Mouse (Mus musculus) large intestine, adult 2 months (tissue): Measurements from ENCODE around the gene Kcna2. TPM values are rescaled to one million over a fixed set of nuclear protein-coding genes. Genes with fewer than 3 reads are reported as not detected.

ENCODE experiments used
- DNase-seq: peaks from one replicate; pipeline ENCODE4 v3.0.0-alpha.2; 2012; ENCODE audit warnings: low read depth, low spot score
- WGBS: fragments of 180-500 bp; shearing (Covaris S2); methylation state at CpG from one replicate; pipeline ENCODE4 v1.1.7; 2018; 5-methylcytosine and 5-hydroxymethylcytosine counted together
- polyA plus RNA-seq: library from polyadenylated mRNA; depleted of rRNA; stranded (reverse); fragments of >200 nt; gene quantifications from 2 replicates; pipeline ENCODE4 v1.2.3, GENCODE M21; 2012; rRNA removed

Gene Kcna2
- polyA plus RNA-seq, result 0.71 and 0.99 TPM in 2 replicates

DNA sequence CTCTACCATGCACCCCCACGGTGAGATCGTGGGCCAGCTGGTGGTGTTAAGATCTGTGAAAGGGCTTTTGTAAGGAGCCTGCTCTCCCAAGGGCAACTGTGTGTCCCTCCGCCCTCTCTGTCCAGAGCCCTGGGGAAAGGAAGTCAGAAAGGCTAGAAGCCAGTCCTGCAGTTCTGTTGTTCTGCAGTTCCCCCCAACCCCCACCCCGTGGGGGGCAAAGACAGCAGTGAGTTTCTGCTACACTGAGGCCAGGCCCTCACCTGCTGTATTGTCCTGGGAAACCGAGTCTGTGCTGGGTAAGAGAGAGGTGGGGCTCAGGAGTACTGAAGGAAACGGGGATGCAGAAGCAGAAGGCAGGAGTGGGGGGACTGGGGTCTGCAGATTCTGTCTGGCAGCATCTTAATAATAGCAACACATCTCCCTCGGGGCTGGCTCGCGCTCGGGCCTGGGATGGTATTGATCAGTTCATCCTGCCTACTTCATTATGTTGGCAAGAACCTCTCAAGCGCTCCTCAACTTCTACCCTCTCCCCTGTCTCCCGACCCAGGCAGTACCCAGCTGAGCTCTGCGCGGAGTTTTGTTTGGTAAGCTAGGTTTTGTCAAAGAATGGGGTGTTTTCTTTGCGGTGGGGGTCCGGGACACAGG is at the start of gene Kcna2:
Gene Kcna2 (plus strand): TSS at position 336 of the 645 bp plus-strand sequence.
- no peak for DNase-seq
- 7% methylated on average over 16 of the region's 16 CpGs for WGBS

DNA sequence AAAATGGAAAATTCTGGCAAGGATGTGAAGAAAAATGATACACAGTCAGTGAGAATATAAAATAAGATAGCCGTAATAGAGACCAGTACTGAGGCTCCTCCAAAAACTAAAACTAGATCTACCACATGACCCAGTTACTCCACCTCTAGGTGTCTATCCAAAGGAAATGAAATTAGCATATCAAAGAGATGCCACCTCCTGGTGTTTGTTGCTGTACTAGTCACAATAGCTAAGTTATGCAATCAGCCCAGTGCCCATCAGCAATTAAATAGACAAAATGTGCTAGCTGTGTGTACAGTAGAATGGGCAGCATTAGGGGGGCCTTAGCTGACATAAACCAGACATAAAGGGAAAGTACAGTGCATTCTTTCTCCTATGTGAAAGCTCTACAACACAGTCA is 39.5 kb upstream of the Kcna2 start:
- DNase-seq, result no peak

GRCm38 (mm10) chr3:107062771-107063170 is 38.2 kb upstream of the Kcna2 start:
- 33% methylated on average over 1 of the region's 1 CpGs for WGBS
- DNase-seq, result no peak

More for the DNA sequence above, 39.5 kb upstream of the Kcna2 start:
- 94% methylated on average over 1 of the region's 1 CpGs for WGBS

DNA sequence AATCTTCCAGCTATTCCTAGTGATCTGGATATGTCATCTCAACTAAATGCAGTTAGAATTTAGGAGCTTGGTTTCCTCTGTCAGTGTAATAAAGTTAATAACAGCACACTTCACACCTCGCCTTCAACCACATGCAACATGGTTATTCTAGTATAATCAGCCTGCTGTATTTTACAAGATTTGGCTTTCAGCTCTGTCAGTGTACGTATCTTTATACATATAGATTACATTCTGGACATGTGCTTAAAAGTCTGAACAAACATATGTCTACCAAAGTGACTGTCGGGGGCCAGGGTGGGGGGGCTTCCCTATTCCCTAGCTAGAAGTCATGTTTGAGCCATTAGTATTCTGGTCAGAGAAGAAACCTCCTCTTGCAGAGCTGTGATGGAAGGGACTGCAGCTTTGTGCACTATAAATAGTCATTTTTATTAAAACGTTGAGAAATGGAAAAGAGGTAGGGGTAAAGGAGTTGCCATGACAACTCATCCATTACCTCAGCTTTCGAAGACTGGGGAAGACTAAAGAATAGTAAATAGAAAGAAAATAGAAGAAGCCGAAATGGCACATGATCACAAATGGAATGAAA is 35.3 kb upstream of the Kcna2 start:
- no peak for DNase-seq
- WGBS, result 68% methylated on average over 6 of the region's 6 CpGs

DNA sequence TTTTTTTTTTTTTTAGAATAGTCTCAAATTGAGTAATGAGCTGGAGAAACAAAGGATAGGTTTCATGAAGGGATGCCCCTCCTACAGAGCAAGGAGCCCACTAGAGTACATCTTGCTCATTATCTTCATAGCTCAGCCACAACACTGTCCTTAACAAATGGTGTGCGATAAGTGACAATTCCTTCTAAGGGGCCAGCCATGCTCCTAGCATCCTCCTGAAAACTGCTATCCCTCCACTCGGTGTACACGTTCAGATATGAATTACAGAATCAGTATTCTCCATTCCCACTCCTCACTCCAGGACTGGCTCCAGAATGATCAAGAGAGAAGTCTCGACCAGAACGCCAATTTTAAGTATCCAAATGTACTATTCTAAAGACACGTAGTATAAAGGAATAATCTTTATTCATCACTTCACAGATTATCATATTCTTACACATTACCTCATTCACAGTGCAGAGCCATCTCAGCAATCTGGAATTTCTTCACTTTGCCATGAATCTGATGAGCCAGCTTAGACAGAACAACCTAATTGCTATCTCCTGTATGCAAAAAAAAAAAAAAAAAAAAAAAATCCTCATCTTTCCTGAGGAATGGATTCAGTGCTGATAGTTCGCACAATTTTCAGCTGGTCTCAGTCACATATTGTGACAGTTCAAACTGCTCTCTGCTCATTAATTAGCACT is 34.6 kb upstream of the Kcna2 start:
- no peak for DNase-seq
- 82% methylated on average over 7 of the region's 7 CpGs for WGBS

DNA sequence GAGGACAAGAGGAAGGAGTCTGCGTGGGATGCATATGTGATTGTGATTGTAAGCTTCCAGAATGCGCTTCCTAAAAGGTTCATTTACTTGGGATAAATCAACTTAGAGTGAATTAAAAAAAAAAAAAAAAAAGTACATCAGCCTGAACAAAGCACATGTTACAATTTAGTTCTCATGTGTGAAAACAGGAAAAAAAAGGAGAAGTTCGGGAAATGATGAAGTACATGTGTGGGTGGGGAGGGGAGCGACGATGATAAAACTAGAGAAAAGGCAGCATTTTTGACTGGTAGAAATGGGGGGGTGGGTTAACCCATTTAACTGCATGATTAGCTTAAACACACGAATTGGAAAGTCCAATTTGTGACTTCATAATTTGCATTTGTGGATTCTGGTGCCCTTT is 33.7 kb upstream of the Kcna2 start:
- WGBS, result 73% methylated on average over 6 of the region's 6 CpGs
- no peak for DNase-seq

- WGBS, result 56% methylated on average over 2 of the region's 2 CpGs
- DNase-seq, result no peak
These were observed 27.1 kb upstream of the Kcna2 start for GRCm38 (mm10) chr3:107073863-107074262.

DNA sequence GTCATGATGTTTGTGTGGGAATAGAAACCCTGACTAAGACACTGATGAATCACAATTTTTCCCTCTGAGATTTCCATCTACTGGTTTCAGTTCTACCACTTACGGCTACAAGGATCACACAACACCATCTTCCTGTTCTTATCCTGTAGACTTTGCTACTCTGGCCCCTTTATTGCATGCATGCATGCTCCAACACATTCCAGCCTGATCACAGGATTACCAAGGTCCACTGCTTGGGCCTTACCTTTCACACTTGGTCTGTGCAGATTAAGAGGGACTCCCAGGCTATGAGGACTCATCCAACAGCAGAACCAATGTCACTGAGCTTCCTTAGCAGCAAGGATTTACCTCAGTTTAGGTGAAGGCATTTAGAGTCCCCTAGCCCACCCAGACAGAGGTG is 25.2 kb upstream of the Kcna2 start:
- 40% methylated on average over 1 of the region's 1 CpGs for WGBS
- no peak for DNase-seq

- no peak for DNase-seq
- 56% methylated on average over 3 of the region's 3 CpGs for WGBS
These were observed 24.3 kb upstream of the Kcna2 start for GRCm38 (mm10) chr3:107076658-107077057.

GRCm38 (mm10) chr3:107077101-107077500 is 23.8 kb upstream of the Kcna2 start:
- no peak for DNase-seq
- WGBS, result 86% methylated on average over 2 of the region's 2 CpGs

DNA sequence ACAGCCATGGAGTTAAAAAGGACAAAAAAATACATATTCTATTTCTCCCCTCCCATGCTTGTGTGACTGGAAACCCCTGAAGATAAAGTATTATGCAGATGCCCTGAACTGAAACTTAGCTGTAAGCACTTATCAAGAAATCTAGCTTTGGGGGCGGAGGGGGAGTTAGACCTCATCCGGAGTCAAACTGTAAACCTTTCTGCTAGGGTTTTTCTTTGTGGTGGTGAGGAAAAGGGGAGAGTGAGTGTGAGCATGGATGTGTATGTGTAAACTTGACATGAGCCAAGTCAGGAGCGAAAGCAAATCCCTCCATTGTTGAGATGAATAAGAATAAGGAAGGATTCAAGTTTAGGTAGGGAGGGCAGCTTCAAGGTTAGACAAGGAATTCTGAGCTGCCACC is 20.1 kb upstream of the Kcna2 start:
- no peak for DNase-seq
- WGBS, result 72% methylated on average over 3 of the region's 3 CpGs

- 40% methylated on average over 3 of the region's 3 CpGs for WGBS
- no peak for DNase-seq
These were observed 19.7 kb upstream of the Kcna2 start for GRCm38 (mm10) chr3:107081227-107081626.

DNA sequence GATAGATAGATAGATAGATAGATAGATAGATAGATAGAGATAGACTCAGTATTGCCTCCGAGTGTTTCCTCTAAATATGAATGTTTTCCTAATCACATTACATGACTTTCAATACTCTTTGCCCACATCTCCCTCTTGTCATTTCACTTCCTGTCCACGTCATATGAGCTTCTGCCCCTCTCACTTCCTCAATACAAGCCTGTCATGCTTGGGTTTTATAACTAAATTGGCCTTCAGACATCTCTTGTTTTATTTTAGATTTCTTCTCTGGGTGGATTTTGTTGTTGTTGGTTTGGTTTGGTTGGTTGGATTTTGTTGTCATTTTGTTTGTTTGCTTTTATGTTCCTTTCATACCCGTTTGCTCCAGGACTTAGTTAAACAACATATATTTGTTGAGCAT is 16.4 kb upstream of the Kcna2 start:
- WGBS, result 60% methylated on average over 3 of the region's 3 CpGs

GRCm38 (mm10) chr3:107087410-107087809 is 13.5 kb upstream of the Kcna2 start:
- DNase-seq, result no peak
- WGBS, result 88% methylated on average over 4 of the region's 4 CpGs

More for the DNA sequence above, 16.4 kb upstream of the Kcna2 start:
- no peak for DNase-seq

GRCm38 (mm10) chr3:107088820-107089219 is 12.1 kb upstream of the Kcna2 start:
- whole genome bisulfite sequencing, result 86% methylated on average over 3 of the region's 3 CpGs

GRCm38 (mm10) chr3:107089475-107089874 is 11.5 kb upstream of the Kcna2 start:
- 56% methylated on average over 3 of the region's 3 CpGs for WGBS
- DNase-seq, result no peak

More at GRCm38 (mm10) chr3:107088820-107089219, 12.1 kb upstream of the Kcna2 start:
- no peak for DNase-seq

- 53% methylated on average over 7 of the region's 7 CpGs for WGBS
- no peak for DNase-seq
These were observed 10.9 kb upstream of the Kcna2 start for GRCm38 (mm10) chr3:107090001-107090400.

DNA sequence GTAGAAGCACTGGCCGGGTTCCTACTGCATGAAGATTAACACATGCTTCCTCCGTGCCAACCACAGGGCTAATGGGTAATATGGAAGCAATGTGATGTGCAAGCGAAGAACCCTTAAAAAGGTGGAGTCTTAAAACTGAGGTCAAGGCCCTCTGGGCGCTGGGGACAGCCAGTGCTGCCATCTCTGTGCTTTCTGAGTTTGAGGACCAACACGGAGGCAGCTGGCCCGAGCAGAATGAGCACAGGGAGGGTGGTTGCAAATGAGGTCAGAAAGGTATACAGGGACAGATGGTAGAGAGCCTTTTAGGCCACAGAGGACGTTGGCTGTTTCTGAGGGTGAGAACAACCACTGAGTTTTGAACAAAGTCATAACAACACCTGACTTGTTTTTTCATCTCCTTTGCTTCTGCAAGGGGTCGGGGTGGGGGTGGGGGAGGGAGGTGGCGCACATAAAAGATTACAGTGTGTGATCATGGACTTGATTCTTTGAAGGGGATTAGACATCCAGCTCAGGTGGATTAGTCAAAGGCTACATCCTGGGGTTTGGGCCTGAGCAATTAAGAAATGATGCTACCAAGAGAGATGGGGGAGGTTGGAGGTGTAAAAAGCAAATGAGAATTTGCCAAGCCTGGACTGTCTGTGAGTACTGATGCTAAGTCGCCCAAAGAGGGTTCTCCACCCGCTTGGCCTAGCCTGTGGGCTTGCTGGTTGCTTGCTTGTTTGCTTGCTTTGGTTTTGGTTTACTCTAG is 10.4 kb upstream of the Kcna2 start:
- DNase-seq, result no peak

GRCm38 (mm10) chr3:107094028-107094427 is 6.9 kb upstream of the Kcna2 start:
- peak; percentile 14 for DNase-seq
- 4% methylated on average over 4 of the region's 4 CpGs for WGBS

More for the DNA sequence above, 10.4 kb upstream of the Kcna2 start:
- WGBS, result 59% methylated on average over 11 of the region's 11 CpGs

- DNase-seq, result no peak
- 82% methylated on average over 3 of the region's 3 CpGs for WGBS
These were observed 4.6 kb upstream of the Kcna2 start for GRCm38 (mm10) chr3:107096269-107096731.
